Mouse (Mus musculus) left cerebral cortex, postnatal 4 days (tissue): ENCODE results near the gene Pdpk1. TPM values are rescaled to one million over a fixed set of nuclear protein-coding genes. Genes with fewer than 3 reads are reported as not detected.
"Not testable (repeated sequence)": the region's sequence is repeated elsewhere in the genome, so short reads cannot be mapped to it uniquely, and the experiment has no call there.

Experiments
- DNase-seq: peaks from one replicate; pipeline ENCODE4 v3.0.0-alpha.2; 2022
- intact Hi-C: fragments of 180-260 bp; cut with DNase I; formaldehyde crosslinking; loops from one replicate; pipeline ENCODE4 v1.15.1; 2025
- total RNA-seq, 2 experiments: library from RNA; stranded (reverse); gene quantifications; 2 replicates each; pipeline ENCODE4 v1.2.3; 2021

Pdpk1 gene
- total RNA-seq, 2 experiments from 2014 or later, result 67.0 to 68.3 TPM

DNA sequence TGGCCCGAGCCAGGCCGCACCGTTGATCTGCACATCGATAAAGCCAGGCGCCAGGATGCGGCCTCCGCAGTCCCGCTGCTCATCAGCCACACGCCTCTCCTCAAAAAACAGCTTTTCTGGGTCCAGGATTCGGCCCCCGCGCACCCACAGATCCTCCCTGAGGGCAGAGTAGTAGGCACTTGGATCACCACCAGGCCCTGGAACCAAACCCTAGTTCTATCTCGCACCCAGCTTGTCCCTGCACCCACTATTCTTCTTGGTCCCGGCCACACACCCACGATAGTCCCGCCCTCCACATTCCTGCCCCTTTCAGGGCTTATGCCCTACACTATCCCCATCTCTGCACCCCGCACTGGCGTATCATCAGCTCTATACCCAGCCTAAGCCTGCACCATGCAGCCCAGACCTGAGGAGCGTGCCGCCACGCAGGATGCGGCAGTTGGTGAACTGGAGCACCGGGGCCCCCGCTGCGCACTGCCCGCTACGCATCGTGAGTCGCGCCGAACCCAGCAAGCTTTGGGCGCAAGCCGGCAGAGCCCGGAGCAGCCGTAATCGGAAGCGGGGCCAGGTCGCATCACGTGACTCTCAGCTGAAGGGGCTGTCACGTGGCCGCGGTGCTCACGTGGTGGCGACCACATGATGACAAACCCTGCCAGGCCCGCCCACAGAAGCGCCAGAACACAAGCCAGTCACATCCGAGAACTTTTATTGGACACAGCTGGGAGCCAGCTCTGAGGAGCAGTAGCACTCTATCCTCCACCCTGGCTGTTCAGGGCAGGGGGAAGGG lies 12.6 kb upstream of the Pdpk1 start, which contains the start of gene Amdhd2:
Gene Amdhd2 (minus strand): TSS at position 591 of the 787 bp plus-strand sequence.
- intact Hi-C loops, result no loop called here
- DNase-seq, result peak; percentile 97

GRCm38 (mm10) chr17:24162584-24163175 lies 12.0 kb upstream of the Pdpk1 start:
- no peak for DNase-seq
- intact Hi-C loops, result no loop called here

GRCm38 (mm10) chr17:24161466-24161865 lies 10.7 kb upstream of the Pdpk1 start:
- intact Hi-C loops, result no loop called here
- no peak for DNase-seq

GRCm38 (mm10) chr17:24157526-24157925 lies 6.8 kb upstream of the Pdpk1 start:
- intact Hi-C loops, result no loop called here
- DNase-seq, result no peak

GRCm38 (mm10) chr17:24157121-24157520 lies 6.4 kb upstream of the Pdpk1 start:
- no peak for DNase-seq
- intact Hi-C loops, result no loop called here

DNA sequence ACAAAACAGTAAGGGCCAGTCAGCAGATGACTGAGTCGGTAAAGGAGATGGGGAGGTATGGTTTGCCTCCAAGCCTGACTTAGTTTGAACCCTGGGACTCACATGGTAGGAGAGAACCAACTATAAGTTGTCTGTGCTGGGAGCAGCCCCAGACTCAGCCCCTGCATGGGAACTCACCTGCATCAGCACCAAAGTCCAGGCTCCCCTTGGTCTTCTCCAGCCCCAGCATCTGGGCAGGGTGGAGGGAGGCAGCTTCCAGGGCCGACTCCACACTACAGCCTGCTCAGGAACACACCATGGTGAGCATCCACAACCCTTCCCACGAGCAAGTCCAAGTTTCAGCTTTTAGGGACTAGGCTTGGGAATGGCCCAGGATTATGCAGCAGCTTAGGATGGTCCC lies 5.7 kb upstream of the Pdpk1 start:
- intact Hi-C loops, result no loop called here
- DNase-seq, result no peak

DNA sequence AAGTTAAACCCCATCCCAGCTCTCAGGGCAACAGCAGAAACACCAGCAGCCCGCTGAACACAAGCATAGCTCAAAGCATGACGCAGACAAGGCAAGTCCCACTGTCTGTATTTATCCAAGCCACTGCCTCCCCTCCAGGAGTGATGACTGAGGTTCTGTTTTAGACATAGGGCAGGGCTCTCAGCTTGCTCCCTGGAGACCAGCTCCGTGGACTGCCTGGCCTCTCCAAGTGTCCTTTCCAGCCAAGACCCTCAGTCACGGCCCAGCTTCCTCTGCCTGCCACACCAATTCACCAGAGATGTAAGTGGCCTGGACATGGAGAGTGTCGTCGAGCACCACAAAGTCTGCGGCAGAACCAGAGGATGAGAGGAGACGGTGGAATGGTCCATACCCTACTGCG lies 5.0 kb upstream of the Pdpk1 start:
- DNase-seq, result no peak
- intact Hi-C loops, result no loop called here

DNA sequence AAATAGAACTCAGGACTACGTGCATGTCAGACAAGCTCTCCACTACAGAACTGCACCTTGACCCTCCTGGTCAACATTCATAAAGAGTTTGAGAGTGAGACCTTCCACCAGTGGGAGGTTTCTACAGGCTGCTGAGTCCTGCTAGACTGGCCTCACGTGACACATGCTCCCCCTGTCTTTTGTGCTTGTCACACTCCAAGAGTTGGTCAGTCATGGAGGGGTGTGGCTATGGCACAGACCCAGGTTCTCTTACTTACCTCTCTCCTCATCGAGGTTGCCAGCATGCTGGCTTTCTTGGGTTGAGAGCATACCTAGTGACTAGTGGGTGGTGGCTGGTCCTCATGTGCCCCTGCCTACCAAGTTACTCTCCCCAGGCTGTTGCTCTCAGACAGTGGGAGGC lies 3.7 kb upstream of the Pdpk1 start:
- intact Hi-C loops, result no loop called here
- DNase-seq, result no peak

DNA sequence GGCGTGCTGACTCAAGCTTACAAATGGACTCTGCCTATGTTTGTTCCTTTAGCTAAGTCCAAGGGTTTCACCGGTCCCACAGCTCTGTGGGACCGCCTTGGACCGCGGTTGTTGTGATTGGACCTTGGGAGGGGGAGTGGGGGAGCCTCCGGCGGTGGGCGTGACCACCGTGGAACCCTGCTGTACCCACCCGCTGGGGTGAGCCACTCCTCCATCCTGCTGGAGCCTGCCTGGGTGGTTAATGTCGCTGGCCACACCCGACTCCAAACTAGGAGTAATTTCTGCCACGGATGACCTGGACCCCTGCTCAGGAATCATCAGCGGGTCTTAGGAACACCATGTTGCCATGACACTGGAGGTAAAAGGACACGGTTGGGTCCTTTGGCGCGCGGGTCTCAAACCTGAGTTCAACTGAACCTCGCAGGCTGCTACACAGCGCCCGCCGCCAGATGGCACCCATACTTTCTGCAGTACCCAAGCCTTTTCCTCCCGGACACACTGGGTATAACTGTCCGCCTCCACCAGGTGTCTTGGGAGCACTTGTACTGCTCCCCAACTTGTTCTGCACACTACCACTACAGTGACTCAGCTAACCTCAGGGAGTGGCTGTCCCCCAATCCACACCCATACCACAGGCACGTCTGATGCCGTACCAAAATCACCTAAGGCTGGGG lies 1.3 kb upstream of the Pdpk1 start:
- intact Hi-C loops, result no loop called here
- DNase-seq, result peak; percentile 81

DNA sequence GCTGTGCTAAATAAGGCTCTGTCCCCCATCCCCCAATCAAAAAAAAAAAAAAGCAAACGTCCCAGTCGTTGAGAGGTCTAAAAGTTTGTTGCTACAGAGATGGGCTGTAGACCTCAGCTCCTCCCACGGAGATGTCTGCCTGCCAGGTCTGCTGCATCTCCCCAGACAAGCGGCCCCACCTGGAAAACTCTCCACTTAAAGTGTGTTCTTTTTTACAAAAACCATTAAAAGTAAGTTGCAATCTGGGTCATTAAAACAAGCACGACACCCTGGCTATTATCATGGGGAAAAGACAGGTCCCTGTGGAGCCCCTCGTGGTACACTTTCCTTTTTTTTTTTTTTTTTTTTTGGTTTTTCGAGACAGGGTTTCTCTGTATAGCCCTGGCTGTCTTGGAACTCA lies 658 bp upstream of the Pdpk1 start:
- intact Hi-C loops, result no loop called here

GRCm38 (mm10) chr17:24149421-24149820 lies 1.3 kb downstream of the Pdpk1 start:
- intact Hi-C loops, result no loop called here
- DNase-seq, result no peak

More for the DNA sequence above, 658 bp upstream of the Pdpk1 start:
- DNase-seq, result no peak

DNA sequence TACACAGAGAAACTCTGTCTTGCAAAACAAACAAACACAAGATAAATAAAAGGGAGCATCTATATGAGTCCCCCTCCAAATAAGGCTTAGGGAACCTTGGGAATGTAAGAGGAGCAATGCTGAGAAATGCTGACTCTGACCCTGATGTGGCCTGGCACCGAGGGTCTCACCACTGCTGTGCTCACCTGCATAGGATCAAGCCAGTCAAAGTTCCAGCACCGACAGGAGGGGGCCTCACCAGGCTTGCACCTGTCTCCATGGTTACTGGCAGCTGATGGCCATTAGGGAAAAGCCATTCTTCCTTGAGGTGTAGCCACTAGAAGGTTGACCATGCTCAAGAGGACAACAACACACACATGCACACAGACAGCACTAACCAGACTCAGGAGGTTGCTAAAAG lies 7.8 kb downstream of the Pdpk1 start:
- intact Hi-C loops, result no loop called here
- DNase-seq, result no peak

DNA sequence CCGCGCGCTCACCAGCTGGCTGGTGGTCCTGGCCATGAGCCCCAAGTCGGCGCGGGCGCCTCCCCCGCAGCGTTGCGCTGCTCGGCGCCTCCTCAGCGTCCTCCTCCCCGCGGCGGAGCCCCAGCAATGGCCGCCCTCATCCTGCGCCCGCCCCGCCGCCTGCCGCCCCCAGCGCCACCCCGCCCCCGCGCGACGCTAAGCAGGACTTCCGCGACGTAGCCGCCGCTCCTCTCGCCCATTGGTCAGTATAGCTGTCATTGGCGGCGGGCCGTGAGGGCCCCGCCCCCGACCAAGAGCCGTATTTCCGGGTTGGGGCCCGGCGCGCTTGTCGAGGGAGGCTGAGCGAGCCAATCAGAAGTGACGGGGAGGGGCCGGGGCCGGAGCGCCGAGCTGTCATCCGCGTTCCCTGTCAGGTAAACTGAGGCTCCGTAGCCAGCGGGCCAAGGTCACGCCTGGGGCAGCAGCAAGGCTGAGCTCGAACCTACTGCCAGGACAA lies 9.3 kb downstream of the Pdpk1 start:
- intact Hi-C loops, result no loop called here
- DNase-seq, result peak; percentile 98

DNA sequence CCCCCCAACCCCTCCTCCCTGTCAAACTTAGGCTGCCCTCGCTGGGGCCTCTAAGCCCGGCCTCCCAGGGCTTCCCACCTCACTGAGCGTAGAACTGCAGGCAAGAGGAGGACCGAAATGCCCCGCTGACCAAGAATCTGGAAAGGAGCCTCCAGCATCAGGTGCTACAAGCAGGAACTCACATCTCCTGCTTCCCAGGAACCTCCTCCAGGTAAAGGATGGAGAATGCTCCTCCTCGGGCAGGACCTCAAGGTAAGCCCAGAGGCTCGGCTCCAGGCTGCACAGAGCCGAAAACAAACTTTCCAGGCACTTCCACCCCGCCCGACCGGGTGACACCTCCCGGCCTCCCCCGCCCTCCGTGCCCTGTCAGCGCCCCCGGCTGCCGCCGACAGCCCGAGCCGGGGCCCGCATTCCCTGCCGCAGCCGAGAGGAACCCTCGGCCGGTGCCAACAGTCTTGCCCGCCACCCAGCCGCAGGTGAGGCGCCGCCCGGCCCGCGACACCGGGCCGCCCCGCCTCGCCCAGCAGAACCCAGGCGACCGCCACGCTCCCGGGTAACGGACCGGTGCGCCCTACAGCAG lies 9.8 kb downstream of the Pdpk1 start:
- peak; percentile 44 for DNase-seq
- intact Hi-C loops, result no loop called here

DNA sequence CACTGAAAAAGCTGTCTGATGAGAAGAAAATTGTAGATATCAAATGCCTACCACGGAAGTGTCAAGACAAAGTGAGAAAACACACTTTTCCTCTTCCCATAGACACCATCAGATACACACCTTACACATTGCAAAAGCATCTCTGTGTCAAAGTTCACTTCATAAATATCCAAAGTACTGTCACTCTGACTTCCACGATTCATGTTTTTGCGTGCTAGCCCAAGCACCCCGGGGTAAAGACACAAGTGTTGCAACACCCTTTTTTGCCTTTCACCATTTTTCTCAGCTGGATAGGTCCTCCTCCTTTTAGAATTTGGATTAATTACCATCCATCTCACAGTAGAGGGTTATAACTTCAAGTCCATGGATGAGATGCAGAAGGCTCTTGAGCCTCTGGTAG lies 10.8 kb downstream of the Pdpk1 start:
- no peak for DNase-seq
- intact Hi-C loops, result no loop called here

GRCm38 (mm10) chr17:24139256-24139655 lies 11.5 kb downstream of the Pdpk1 start:
- no peak for DNase-seq
- intact Hi-C loops, result no loop called here

GRCm38 (mm10) chr17:24137226-24137880 lies 13.4 kb downstream of the Pdpk1 start:
- DNase-seq, result no peak
- intact Hi-C loops, result no loop called here

DNA sequence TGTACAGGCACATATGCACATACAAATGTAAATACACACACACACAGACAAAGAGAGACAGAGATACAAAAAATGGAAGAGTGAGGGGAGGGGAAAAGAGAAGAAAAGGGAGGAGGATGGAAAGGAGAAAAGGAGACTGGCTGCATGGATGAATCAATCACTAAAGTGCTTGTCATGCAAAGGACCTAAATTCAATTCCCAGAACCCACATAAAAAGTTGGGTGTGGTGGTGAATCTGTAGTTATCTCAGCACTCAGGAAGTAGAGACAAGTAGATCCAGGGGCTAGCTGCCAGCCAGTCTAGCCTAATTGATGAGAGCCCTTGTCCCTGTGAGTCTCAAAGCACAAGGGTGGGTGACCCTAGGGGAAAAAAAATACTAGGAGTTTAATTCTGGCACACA lies 16.7 kb downstream of the Pdpk1 start:
- intact Hi-C loops, result no loop called here
- DNase-seq, result no peak

GRCm38 (mm10) chr17:24132919-24133318 lies 17.8 kb downstream of the Pdpk1 start:
- intact Hi-C loops, DNase-seq: not testable (repeated sequence)

- intact Hi-C loops, result no loop called here
- DNase-seq, result no peak
These were observed 19.2 kb downstream of the Pdpk1 start for GRCm38 (mm10) chr17:24131570-24131969.

- intact Hi-C loops, DNase-seq: not testable (repeated sequence)
These were observed 21.5 kb downstream of the Pdpk1 start for GRCm38 (mm10) chr17:24129246-24129645.
